Mouse (Mus musculus) heart, adult 9 months (tissue): ENCODE results near the gene Ms4a6c.
"Not testable (repeated sequence)": the region's sequence is repeated elsewhere in the genome, so short reads cannot be mapped to it uniquely, and the experiment has no call there.

Experiments
- DNase-seq, 2 experiments: peaks; one replicate each; pipeline ENCODE4 v3.0.0; 2022; ENCODE audit warnings: low spot score in 2 of 2

Gene Ms4a6c

DNA sequence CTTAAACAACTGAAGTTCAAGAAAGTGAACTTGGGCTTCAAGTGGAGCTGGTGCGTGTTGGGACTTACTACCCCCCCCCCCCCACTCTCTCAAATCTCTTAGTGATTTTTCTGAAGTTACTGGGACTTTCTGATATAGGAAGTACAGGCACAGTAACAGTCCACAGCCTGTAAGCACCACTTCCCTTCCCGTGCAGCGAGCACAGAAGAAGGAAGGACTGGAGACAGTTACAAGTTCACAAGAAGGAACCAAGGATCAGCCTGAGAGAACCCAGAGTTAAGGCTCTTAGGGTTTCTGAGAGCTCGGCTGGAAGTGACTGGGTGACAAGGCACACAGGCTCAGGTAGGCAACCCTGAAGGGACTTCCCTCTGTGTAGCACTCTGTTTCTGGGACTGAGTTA lies at the start of gene Ms4a6c:
Ms4a6c (plus strand) TSS at position 152 of the 400 bp plus-strand sequence.
- DNase-seq = peak in 1 of 2 experiments; percentile 27

DNA sequence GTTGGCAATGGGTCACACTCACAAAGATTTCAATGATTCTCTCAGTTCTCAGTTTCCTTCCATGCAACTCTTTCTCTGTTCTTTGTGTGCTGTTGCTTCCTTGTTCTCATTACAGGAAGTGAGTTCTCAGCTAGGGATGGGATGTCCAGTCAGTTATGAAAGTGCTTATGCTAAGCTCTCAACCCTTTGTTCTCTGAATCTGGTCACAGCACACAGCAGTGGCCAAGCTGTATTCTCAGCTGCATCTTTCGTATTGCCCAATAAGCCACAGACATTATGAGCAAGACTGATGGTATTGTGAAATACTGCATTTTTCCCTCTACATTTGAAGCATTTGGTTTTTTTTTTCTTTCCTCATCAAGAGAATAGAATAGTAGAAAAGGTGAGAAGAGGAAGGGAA lies 38.0 kb upstream of the Ms4a6c start:
- peak in 1 of 2 experiments; percentile 8 for DNase-seq

DNA sequence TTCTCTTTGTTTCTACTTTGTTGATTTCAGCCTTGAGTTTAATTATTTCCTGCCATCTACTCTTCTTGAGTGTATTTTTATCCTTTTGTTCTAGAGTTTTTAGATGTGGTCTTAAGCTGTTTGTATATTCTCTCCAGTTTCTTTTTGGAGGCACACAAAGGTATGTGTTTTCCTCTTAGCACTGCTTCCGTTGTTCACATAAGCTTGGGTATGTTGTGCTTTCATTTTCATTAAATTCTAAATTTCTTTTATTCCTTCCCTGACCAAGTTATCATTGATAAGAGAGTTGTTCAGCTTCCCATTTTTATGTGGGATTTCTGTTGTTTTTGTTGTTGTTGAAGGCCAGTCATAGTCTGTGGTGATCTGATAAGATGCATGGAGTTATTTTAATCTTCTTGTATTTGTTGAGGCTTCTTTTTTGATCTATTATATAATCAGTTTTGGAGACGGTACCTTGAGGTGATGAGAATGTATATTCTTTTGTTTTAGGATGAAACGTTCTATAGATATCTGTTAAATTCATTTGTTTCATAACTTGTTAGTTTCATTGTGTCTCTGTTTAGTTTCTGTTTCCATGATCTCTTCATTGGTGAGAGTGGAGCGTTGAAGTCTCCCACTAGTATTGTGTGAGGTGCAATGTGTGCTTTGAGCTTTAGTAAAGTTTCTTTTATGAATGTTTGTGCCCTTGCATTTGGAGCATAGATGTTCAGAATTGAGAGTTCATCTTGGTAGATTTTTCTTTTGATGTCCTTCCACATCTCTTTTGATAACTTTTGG lies 33.9 kb upstream of the Ms4a6c start:
- no peak for DNase-seq

DNA sequence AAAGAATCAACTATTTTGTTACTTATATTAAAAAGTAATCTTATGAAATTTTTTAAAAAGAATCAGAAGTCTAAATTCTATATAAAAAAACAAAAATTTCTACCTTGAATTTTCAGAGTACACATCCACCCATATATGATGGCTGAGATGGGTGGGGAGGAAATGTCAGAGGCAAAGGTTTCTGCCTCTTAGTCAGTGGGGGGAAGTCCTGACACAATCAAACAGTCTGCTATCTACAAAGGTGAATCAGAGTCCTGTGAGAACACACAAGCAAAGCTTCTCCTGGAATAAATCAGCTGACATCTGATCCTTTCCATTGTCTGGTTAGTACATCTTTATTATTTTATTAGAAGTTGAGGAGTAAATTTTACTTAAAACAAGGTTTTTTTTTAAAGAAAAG lies 25.8 kb upstream of the Ms4a6c start, which contains the start of gene Ms4a4b:
Ms4a4b (plus strand) TSS at position 216 of the 400 bp plus-strand sequence.
- no peak for DNase-seq

DNA sequence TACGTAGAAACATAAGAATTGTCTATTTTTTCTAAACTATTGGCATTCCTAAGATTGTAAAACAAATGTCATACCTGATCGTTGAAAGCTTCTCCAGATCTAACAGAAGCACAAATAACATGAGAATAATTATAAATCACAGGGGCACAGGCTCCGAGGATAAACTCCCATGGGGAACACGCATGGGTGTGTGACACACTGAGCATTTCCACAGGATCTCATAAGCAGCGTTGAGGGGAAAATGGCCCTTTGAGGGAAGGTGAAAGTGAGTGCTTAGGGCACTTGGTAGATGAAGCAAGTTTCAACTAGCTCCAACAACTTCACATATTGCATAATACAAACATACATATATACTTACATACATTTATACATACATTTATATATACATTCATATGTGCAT lies 25.2 kb upstream of the Ms4a6c start:
- DNase-seq = no peak

DNA sequence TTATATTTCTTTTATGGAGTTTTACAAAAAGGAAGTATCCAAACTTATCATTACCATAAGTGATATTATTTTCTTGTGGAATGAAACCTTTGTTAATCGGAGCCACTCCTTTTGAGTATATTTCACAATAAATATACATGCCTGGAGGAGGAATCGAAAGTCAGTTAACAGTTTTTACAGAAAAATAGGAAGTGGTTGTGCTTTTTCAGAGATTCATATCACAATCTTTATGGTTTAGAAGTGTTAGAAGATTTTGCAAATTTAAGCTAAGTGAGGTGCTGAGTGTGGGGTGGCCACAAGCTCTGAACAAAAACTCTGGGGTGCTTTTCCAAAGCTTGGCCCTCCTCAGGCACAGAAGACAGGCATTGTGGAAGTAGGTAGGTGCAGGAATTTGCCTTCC lies 21.9 kb upstream of the Ms4a6c start:
- DNase-seq = no peak

DNA sequence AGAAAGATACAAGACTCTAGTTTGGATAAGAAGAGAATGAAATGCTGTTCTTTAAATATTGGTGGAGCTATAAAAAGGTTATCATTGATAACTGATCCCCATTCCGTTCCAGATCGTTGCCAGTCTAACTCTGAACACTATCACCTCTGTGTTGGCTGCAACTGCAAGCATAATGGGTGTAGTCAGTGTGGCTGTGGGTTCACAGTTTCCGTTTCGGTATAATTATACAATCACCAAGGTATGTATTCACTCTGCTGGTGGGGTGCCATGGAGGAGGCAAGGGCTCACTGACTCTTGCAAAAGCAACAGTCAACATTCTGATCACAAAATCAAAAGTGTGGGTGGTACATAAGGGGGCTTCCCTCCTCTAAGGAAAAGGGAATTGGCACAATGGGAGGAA lies 10.1 kb upstream of the Ms4a6c start:
- not testable (repeated sequence) for DNase-seq

DNA sequence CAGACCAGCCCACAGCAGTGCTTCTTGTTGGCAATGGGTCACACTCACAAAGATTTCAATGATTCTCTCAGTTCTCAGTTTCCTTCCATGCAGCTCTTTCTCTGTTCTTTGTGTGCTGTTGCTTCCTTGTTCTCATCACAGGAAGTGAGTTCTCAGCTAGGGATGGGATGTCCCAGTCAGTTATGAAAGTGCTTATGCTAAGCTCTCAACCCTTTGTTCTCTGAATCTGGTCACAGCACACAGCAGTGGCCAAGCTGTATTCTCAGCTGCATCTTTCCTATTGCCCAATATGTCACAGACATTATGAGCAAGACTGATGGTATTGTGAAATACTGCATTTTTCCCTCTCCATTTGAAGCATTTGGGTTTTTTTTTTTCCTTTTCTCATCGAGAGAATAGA lies 4.4 kb upstream of the Ms4a6c start:
- peak in 1 of 2 experiments; percentile 45 for DNase-seq

DNA sequence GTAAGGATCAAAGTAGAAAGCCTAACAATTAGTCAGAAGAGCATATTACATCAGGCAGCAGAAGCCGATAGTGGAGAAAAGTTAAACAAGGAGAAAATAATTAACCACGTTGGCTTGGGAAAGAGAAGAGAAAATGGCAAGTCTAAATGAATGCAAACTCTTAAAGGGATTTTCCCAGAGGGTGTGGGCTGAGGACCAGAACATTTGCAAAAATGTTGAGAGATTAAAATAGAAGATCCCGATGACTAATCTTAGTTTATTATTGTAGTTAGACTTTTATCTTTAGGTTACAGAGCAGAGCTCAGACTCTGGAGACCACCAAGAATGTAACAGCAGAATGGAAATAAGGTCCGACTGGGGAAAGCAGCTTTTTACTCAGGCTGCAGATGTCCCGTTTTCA lies 2.7 kb upstream of the Ms4a6c start:
- DNase-seq = no peak

DNA sequence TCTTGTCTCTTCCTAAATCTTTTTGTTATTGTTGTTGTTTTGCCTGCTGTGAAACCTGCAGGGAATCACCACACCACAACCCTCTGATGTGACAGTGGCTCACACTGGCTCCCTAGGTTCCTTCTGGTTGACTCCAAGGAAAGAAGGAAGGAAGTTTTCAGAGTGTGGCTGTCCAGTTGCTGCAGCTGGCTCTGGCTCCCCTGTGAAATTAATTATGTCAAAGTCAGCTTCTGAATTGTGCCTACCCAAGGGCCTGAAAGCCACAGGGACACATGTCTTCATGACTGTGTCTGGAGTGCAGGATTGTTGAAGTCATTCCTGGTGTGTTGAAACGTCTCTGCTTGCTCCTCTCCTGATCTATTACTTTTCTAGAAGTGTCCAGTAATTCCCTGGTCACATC lies 805 bp upstream of the Ms4a6c start:
- DNase-seq = peak in 1 of 2 experiments; percentile 41

DNA sequence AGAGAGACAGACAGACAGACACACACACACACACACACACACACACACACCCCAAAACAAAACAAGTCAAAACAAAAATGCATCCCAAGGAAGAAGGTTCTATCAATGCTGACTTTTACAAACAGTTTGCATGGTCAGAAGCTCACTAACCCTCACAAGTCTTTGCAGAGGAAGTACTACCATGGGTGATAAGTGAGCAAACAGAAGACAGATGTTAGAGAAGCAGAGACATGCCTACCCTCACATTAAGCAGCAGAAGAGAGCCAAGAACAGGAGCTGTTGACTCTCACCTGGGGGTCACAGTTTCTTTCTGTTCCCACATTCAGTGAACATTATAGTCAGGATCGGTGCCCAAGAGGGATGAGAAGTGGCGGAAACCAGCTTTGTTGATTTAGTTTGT lies 10.5 kb downstream of the Ms4a6c start:
- no peak for DNase-seq

DNA sequence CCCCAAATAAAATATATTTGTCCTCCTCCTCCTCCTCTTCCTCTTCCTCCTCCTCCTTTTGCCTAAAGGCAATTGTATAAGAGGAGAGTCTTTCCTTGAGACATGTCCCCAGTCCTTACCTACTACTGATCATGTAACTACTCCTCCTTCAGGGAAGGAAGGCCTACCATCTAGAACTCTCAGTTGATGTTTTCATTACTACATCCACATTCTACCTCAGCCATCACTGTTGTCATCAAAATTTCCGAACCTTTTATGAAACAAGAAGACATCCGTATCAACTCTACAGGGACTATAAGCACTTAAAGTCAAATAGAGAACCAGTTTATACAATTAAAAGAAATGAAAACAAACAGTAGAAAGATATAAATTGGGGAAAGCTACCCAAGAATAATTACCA lies 13.5 kb downstream of the Ms4a6c start:
- no peak for DNase-seq

DNA sequence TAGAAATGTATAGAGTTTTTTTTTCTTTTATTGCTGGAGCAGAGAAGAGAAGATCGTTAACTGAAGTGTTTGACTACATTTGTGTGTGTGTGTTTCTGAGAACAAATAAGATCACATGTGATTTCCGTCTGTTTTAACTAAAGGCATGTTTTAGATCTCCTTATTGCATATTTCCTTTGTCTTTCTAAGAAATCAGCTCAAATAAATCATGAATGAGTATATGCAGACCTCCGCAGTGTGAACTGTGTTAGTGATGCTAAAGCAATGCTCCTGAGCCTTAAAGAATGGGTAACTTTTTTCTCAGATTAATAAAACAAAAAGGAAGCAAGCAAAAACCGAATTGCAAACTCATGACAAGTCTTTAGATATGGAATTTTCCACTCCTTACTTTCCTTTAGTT lies 14.8 kb downstream of the Ms4a6c start:
- DNase-seq = no peak

DNA sequence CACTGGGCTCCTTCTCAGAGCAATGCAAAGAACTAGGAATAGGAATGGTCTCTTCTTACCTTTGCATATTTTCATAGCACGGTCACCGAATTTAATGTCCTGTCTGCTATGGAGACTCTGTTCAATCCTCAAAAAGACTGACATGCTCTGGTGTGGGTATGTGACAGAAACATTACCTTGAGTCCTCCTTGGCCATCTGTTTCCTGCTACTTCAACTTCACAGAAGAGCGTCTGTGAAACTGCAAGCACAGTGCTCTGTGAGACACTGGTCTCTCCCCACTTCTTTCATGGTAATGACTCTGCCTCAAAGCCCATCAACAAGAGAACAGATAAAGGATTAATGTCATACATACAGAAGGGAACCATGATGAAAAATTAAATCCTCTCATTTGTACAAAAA lies 15.2 kb downstream of the Ms4a6c start:
- DNase-seq = no peak

DNA sequence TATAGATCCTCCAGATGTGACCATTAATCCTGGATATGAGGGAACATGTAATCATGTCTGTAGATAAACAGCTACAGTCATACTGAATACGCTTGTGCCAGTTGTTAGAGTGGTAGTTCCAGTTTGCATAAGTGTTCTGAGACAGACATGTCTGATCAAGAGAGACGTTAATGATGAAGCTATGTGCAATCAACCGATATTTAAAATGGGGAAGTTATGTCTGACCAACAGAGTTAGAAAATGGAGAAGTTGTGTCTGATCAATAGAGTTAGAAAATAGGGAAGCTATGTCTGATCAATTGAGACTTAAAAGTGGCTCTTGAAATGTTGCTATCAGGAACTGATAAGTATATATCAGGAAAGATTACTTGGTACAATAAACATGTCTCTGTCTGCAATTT lies 16.1 kb downstream of the Ms4a6c start:
- DNase-seq = no peak

DNA sequence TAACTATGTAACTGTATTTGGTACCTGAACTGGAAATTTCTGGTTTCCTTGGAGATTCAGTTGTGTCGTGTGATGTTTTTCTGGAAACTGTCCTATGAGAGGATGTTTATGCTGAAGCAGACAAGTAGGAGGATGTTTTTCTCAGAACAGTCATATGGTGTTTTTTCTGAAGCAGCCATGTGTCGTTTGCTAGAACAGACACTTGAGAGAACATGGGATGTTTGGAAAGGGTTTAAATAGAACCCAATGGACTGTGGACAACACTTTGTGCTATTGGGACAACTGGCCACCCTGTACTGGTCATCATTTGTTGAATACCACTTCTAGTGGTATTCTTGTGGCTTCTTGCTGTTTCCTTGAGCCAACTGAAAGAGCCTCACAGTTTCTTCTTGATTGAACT lies 16.6 kb downstream of the Ms4a6c start, which contains the start of gene Gm8369:
Gm8369 (plus strand) TSS at position 193 of the 400 bp plus-strand sequence.
- DNase-seq = no peak

DNA sequence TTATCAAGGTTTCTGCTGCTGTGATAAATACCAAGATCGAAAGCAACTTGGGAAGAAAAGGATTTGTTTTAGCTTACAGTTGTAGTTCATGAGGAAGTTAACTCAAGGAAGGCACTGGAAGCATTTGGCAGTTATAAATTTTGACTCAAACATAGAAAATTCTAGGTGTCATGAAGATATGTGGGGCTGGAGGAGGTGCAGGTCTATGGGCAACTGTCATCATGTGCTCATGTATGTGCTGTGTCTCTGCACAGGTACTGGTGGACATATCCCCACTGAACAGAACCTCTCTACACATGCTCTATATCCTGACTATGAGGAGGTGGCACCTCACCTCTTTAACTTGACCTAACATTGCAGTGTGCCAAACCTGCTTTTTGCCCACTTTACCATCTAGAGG lies 17.4 kb downstream of the Ms4a6c start:
- DNase-seq = no peak

DNA sequence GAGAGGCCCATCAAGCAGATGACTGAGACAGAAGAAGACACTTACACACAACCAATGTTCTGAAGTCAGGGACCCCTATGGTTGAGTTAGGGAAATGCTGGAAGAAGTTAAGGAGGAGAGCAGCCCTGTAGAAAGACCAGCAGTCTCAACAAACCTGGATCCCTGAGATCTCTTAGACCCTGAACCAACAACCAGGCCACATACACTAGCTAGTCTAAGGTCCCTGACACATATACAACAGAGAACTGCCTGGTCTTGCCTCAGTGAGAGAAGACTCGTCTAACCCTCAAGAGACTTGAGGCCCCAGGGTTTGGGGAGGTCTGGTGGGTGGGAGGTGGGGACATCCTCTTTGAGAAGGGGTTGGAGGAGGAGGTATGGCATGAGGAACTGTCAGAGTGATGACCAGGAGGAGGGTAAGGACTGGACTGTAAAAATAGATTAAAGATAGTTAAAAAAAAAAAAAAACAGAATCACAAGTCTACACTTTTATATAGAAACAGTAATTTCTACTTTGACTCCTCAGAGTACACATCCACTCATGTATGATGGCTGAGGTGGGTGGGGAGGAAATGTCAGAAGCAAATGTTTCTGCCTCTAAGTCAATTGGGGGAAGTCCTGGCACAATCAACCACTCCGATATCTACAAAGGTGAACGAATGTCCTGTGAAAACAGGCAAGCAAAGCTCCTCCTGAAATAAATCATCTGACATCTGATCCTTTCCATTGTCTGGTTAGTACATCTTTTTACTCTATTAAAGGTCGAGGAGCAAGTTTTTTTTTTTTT lies 22.4 kb downstream of the Ms4a6c start:
- no peak for DNase-seq

DNA sequence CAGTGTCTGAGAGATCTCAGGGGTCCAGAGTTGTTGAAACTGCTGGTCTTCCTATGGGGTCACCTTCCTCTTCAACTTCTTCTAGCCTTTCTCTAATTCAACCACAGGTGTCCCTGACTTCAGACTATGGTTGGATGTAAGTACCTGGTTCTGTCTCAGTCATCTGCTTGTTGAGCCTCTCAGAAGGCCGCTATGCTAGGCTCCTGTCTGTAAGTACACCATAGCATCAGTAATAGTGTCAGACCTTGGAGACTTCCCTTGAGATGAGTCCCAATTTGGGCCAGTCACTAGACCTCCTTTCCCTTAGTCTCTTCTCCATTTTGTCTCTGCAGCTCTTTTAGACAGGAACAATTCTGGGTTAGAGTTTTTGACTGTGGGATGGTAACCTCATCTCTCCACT lies 23.5 kb downstream of the Ms4a6c start:
- no peak for DNase-seq

DNA sequence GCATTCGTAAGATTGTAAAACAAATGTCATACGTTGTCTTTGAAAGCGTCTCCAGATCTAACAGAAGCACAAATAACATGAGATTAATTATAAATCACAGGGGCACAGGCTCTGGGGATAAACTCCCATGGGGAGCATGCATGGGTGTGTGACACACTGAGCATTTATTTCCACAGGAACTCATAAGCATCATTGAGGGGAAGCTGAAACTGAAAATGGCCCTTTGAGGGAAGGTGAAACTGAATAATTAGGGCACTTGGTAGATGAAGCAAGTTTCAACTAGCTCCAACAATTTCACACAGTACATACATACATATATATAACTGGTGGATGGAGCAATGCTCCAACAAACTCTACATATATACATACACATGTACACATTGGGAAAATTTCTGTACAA lies 25.4 kb downstream of the Ms4a6c start:
- no peak for DNase-seq

DNA sequence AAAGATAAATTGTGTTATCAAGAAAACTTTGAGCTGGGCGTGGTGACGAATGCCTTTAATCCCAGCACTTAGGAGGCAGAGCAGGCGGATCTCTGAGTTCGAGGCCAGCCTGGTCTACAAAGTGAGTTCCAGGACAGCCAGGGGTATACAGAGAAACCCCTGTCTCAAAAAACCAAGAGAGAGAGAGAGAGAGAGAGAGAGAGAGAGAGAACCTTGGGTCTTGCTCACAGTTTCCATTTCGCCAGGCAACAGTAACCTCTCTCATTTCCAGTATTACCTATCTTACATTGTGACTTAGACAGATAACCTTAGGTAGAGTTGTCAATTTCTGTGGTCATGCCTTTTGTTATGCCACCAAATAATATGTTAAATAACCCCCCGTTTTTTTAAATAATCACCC lies 27.2 kb downstream of the Ms4a6c start:
- DNase-seq = no peak

DNA sequence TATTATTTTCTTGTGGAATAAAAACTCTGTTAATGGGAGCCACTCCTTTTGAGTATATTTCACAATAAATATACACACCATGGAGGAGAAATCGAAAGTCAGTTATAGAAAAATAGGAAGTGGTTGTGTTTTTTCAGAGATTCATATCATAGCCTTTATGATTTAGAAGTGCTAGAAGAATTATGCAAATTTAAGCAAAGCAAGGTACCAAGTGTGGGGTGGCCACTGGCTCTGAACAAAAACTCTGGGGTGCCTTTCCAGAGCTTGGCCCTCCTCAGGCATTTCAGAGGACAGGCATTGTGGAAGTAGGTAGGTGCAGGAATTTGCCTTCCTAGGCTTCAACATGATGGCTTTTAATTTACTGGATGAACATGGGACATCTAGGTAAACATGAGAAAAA lies 28.1 kb downstream of the Ms4a6c start:
- DNase-seq = not testable (repeated sequence)

DNA sequence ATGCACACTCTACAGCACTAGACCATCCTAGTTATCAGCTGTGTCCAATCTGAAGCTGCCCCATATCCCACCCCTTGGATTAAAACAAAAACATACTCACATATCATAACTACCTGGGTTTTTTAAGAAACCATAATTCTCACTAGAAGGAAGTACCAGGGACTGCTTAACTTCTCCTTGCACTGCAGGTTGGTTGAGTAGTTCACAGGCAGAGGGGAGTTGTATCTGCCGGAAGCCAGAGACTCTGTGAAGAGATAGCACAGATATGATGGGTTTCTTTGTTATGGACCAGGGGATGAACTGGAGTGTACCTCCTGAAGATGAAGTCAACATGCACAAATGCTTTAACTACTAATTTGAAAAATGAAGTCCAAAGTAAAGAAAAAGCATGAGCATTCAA lies 31.6 kb downstream of the Ms4a6c start:
- no peak for DNase-seq
